Mouse (Mus musculus) hindbrain, embryonic 13.5 days (tissue): ENCODE data around the gene Ppp5c. TPM values are rescaled to one million over a fixed set of nuclear protein-coding genes. Genes with fewer than 3 reads are reported as not detected.
A peak's percentile ranks its signal among the peaks of the same experiment; 100 is the strongest.

Experiments
- ATAC-seq: fragments of 200-750 bp; cut with Nextera tagmentation; 2 replicates; pipeline ENCODE4 v1.8.0; 2017; ENCODE audit warnings: moderate TSS enrichment; ENCODE audit not compliant: low FRiP score
- H3K27ac ChIP-seq: fragments of 300-500 bp; sonication (generic); 2 replicates; pipeline ENCODE4 v1.5.1; 2015; ENCODE audit warnings: inconsistent platforms, mild to moderate bottlenecking, moderate library complexity
- H3K27me3 ChIP-seq: fragments of 300-500 bp; sonication (generic); 2 replicates; pipeline ENCODE4 v1.6.1; 2015; ENCODE audit warnings: mild to moderate bottlenecking, inconsistent platforms
- H3K36me3 ChIP-seq: fragments of 300-500 bp; sonication (generic); 2 replicates; pipeline ENCODE4 v1.6.1; 2015; ENCODE audit warnings: mild to moderate bottlenecking, inconsistent platforms
- H3K4me1 ChIP-seq: fragments of 300-500 bp; sonication (generic); replicated peaks from 2 replicates; pipeline ENCODE4 v1.6.1; 2015; ENCODE audit warnings: inconsistent platforms
- H3K4me2 ChIP-seq: fragments of 300-500 bp; sonication (generic); 2 replicates; pipeline ENCODE4 v1.6.1; 2015; ENCODE audit warnings: inconsistent platforms, mild to moderate bottlenecking, moderate library complexity
- H3K4me3 ChIP-seq: fragments of 300-500 bp; sonication (generic); 2 replicates; pipeline ENCODE4 v1.5.1; 2015; ENCODE audit warnings: mild to moderate bottlenecking, inconsistent platforms
- H3K9ac ChIP-seq: fragments of 300-500 bp; sonication (generic); 2 replicates; pipeline ENCODE4 v1.6.1; 2015; ENCODE audit warnings: mild to moderate bottlenecking, inconsistent platforms
- H3K9me3 ChIP-seq: fragments of 300-500 bp; sonication (generic); 2 replicates; pipeline ENCODE4 v1.6.1; 2016; ENCODE audit warnings: inconsistent platforms
- whole genome bisulfite sequencing: fragments of 180-500 bp; shearing (Covaris S2); methylation state at CpG from one replicate; pipeline ENCODE4 v1.1.7; 2015; 5-methylcytosine and 5-hydroxymethylcytosine counted together
- polyA plus RNA-seq: library from polyadenylated mRNA; unstranded; fragments of >200 nt; fragmentation: Nextera tagmentation; extraction: Ambion mirVana; gene quantifications from 2 replicates; pipeline ENCODE4 v1.2.1, GENCODE M21; 2015

Gene Ppp5c
- polyA plus RNA-seq, 1 experiment from 2014 or later: 109 TPM

GRCm38 (mm10) chr7:17024814-17025504 lies 2.8 kb downstream of the Ppp5c start:
- Histone ChIP-seq H3K4me2 (no peak overlapping the region), H3K9me3 (no peaks in the 10 kb centered on the region), H3K27ac (no peak overlapping the region), H3K36me3 (peaks cover 51% of the 10 kb centered on the region), H3K27me3 (no peaks in the 10 kb centered on the region), H3K4me1 (peaks cover 36% of the 10 kb centered on the region), H3K4me3 (no peak overlapping the region), H3K9ac (peak overlapping the region; percentile 88; the same call in 1 of the 2 replicates)
- WGBS: 86% methylated on average over 10 of the region's 10 CpGs
- no peak for ATAC-seq

- peaks cover 36% of the 10 kb centered on the region for H3K4me1 ChIP-seq
- H3K36me3 ChIP-seq: peaks cover 59% of the 10 kb centered on the region
- no peak overlapping the region for H3K4me2 ChIP-seq
- no peaks in the 10 kb centered on the region for H3K9me3 ChIP-seq
- peak overlapping the region; percentile 88 for H3K9ac ChIP-seq
- no peak for ATAC-seq
- no peaks in the 10 kb centered on the region for H3K27me3 ChIP-seq
- 87% methylated on average over 6 of the region's 6 CpGs for WGBS
- no peak overlapping the region for H3K27ac ChIP-seq
- no peak overlapping the region for H3K4me3 ChIP-seq
These were observed 3.6 kb downstream of the Ppp5c start for GRCm38 (mm10) chr7:17024141-17024540.

- Histone ChIP-seq H3K4me3 (no peak overlapping the region), H3K36me3 (peaks cover 62% of the 10 kb centered on the region), H3K4me1 (peaks cover 36% of the 10 kb centered on the region), H3K27me3 (no peaks in the 10 kb centered on the region), H3K4me2 (no peak overlapping the region), H3K9me3 (no peaks in the 10 kb centered on the region), H3K9ac (peak overlapping the region; percentile 88; the same call in 1 of the 2 replicates), H3K27ac (no peak overlapping the region; the same call in 1 of the 2 replicates)
- ATAC-seq: no peak
- 83% methylated on average over 4 of the region's 4 CpGs for WGBS
These were observed 4.0 kb downstream of the Ppp5c start for GRCm38 (mm10) chr7:17023701-17024100.

- no peak for ATAC-seq
- no peak overlapping the region for H3K4me3 ChIP-seq
- no peaks in the 10 kb centered on the region for H3K9me3 ChIP-seq
- H3K9ac ChIP-seq: no peak overlapping the region
- no peak overlapping the region for H3K27ac ChIP-seq
- peaks cover 43% of the 10 kb centered on the region for H3K4me1 ChIP-seq
- no peaks in the 10 kb centered on the region for H3K27me3 ChIP-seq
- no peak overlapping the region for H3K4me2 ChIP-seq
- WGBS: 97% methylated on average over 15 of the region's 15 CpGs
- peaks cover 69% of the 10 kb centered on the region for H3K36me3 ChIP-seq
These were observed 5.5 kb downstream of the Ppp5c start for GRCm38 (mm10) chr7:17022176-17022575.

- Histone ChIP-seq H3K27me3 (no peaks in the 10 kb centered on the region), H3K36me3 (peaks cover 88% of the 10 kb centered on the region), H3K4me2 (no peak overlapping the region), H3K4me3 (no peak overlapping the region), H3K4me1 (peaks cover 21% of the 10 kb centered on the region), H3K9ac (no peak overlapping the region), H3K27ac (no peak overlapping the region), H3K9me3 (no peaks in the 10 kb centered on the region)
- ATAC-seq: no peak
- WGBS: 91% methylated on average over 7 of the region's 7 CpGs
These were observed 8.1 kb downstream of the Ppp5c start for GRCm38 (mm10) chr7:17019426-17020166.

GRCm38 (mm10) chr7:17017921-17018320 lies 9.8 kb downstream of the Ppp5c start:
- H3K4me1 ChIP-seq: peaks cover 10% of the 10 kb centered on the region; the same call in 1 of the 2 replicates
- no peak for ATAC-seq
- no peak overlapping the region for H3K4me3 ChIP-seq
- 94% methylated on average over 2 of the region's 2 CpGs for WGBS
- no peak overlapping the region for H3K9ac ChIP-seq
- H3K27me3 ChIP-seq: no peaks in the 10 kb centered on the region
- H3K9me3 ChIP-seq: no peaks in the 10 kb centered on the region
- H3K27ac ChIP-seq: no peak overlapping the region
- H3K36me3 ChIP-seq: peaks cover 90% of the 10 kb centered on the region
- H3K4me2 ChIP-seq: no peak overlapping the region

GRCm38 (mm10) chr7:17017036-17017435 lies 10.7 kb downstream of the Ppp5c start:
- Histone ChIP-seq H3K4me1 (peaks cover 10% of the 10 kb centered on the region; the same call in 1 of the 2 replicates), H3K27ac (peak overlapping the region; percentile 26; the same call in 1 of the 2 replicates), H3K4me2 (no peak overlapping the region), H3K4me3 (no peak overlapping the region), H3K9ac (no peak overlapping the region), H3K27me3 (no peaks in the 10 kb centered on the region), H3K9me3 (no peaks in the 10 kb centered on the region), H3K36me3 (peaks cover 90% of the 10 kb centered on the region)
- peak; percentile 49 for ATAC-seq
- 73% methylated on average over 1 of the region's 1 CpGs for whole genome bisulfite sequencing

DNA sequence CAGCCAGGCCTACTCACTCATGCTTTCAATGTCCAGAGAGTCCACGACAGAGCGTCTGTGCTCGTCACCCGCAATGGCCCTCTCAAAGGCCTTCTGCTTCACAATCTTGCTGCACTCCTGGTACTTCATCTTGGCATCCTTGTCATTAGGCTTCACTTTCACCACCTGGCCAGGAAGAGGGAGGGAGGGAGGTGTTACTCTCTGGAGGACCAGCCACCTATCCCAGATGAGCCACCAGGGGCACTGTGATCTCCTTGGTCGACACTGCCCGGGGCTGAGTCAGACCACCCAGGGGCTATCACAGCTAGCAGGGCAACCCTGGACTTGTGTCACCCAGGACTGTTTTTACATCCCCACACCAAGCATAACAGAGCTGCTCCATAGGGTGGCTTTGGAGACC lies 12.3 kb downstream of the Ppp5c start:
- H3K36me3 ChIP-seq: peaks cover 90% of the 10 kb centered on the region
- no peaks in the 10 kb centered on the region for H3K27me3 ChIP-seq
- WGBS: 85% methylated on average over 6 of the region's 6 CpGs
- H3K9me3 ChIP-seq: no peaks in the 10 kb centered on the region
- peaks cover 10% of the 10 kb centered on the region; the same call in 1 of the 2 replicates for H3K4me1 ChIP-seq
- no peak overlapping the region for H3K27ac ChIP-seq
- H3K9ac ChIP-seq: no peak overlapping the region
- no peak overlapping the region for H3K4me2 ChIP-seq
- H3K4me3 ChIP-seq: no peak overlapping the region
- no peak for ATAC-seq

GRCm38 (mm10) chr7:17011909-17012590 lies 15.7 kb downstream of the Ppp5c start:
- peaks cover 100% of the 10 kb centered on the region for H3K36me3 ChIP-seq
- H3K27me3 ChIP-seq: no peaks in the 10 kb centered on the region
- H3K4me3 ChIP-seq: no peak overlapping the region
- 96% methylated on average over 7 of the region's 7 CpGs for WGBS
- H3K27ac ChIP-seq: no peak overlapping the region
- no peaks in the 10 kb centered on the region for H3K9me3 ChIP-seq
- ATAC-seq: no peak
- no peak overlapping the region for H3K9ac ChIP-seq
- no peak overlapping the region for H3K4me2 ChIP-seq
- peaks cover 2% of the 10 kb centered on the region; the same call in 1 of the 2 replicates for H3K4me1 ChIP-seq

GRCm38 (mm10) chr7:17010010-17010347 lies 17.7 kb downstream of the Ppp5c start:
- 91% methylated on average over 5 of the region's 5 CpGs for WGBS
- ATAC-seq: no peak
- Histone ChIP-seq H3K4me2 (no peak overlapping the region), H3K9me3 (no peaks in the 10 kb centered on the region), H3K4me3 (no peak overlapping the region), H3K27me3 (no peaks in the 10 kb centered on the region), H3K36me3 (peaks cover 100% of the 10 kb centered on the region), H3K4me1 (no peaks in the 10 kb centered on the region), H3K9ac (no peak overlapping the region), H3K27ac (no peak overlapping the region)

- Histone ChIP-seq H3K27ac (no peak overlapping the region), H3K36me3 (peaks cover 100% of the 10 kb centered on the region), H3K27me3 (no peaks in the 10 kb centered on the region), H3K9ac (no peak overlapping the region), H3K4me2 (no peak overlapping the region), H3K4me1 (no peaks in the 10 kb centered on the region), H3K9me3 (no peaks in the 10 kb centered on the region), H3K4me3 (no peak overlapping the region)
- ATAC-seq: no peak
- 95% methylated on average over 16 of the region's 16 CpGs for WGBS
These were observed 18.3 kb downstream of the Ppp5c start for GRCm38 (mm10) chr7:17009326-17010009.

DNA sequence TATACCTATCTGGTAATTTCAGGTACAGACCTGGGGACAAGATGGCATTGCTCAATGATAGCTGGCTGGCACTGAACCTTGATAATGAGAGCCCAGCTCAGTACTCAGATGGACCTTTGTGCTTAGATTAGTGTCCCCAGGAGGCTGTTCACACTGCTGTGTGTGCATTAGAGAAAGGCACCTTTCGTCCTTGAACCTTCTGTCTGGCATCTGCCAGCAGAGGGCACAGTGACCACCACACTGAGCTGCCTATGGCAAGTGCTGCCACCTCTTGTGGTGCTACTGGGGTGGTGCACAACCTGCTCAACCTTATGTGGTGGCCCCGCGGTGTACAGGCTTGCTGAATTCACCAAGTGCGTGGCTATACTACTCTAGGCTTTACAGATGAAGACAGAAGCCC lies 20.4 kb downstream of the Ppp5c start:
- no peak for ATAC-seq
- Histone ChIP-seq H3K9ac (no peak overlapping the region), H3K4me3 (no peak overlapping the region), H3K4me1 (no peaks in the 10 kb centered on the region; the same call in 1 of the 2 replicates), H3K27me3 (no peaks in the 10 kb centered on the region), H3K4me2 (no peak overlapping the region), H3K27ac (no peak overlapping the region), H3K36me3 (peaks cover 88% of the 10 kb centered on the region), H3K9me3 (no peaks in the 10 kb centered on the region)
- 89% methylated on average over 4 of the region's 4 CpGs for WGBS
